Mouse (Mus musculus) liver, adult 2 months (tissue): ENCODE data around the gene Clasp1. TPM values are rescaled to one million over a fixed set of nuclear protein-coding genes. Genes with fewer than 3 reads are reported as not detected.

Experiments used
- DNase-seq: peaks from one replicate; pipeline ENCODE4 v3.0.0-alpha.2; 2011; ENCODE audit warnings: low read depth, low spot score; ENCODE audit errors: extremely low read depth
- H3K27ac ChIP-seq: fragments of 200-500 bp; replicated peaks from 2 replicates; pipeline ENCODE4 v1.5.1; 2012; ENCODE audit warnings: low read depth, mild to moderate bottlenecking, control low read depth, inconsistent platforms, low read length; ENCODE audit not compliant: insufficient read depth
- H3K27me3 ChIP-seq: fragments of 200-500 bp; 2 replicates; pipeline ENCODE4 v1.6.1; 2012; ENCODE audit warnings: mild to moderate bottlenecking, moderate library complexity, low read length, inconsistent platforms; ENCODE audit not compliant: control insufficient read depth, insufficient read depth
- H3K36me3 ChIP-seq: fragments of 200-500 bp; 2 replicates; pipeline ENCODE4 v1.6.1; 2012; ENCODE audit warnings: low read length, inconsistent platforms; ENCODE audit not compliant: control insufficient read depth, insufficient read depth
- H3K4me1 ChIP-seq: fragments of 200-500 bp; 2 replicates; pipeline ENCODE4 v1.6.1; 2011; ENCODE audit warnings: low read length; ENCODE audit not compliant: control insufficient read depth, insufficient read depth
- H3K4me3 ChIP-seq: fragments of 200-500 bp; 2 replicates; pipeline ENCODE4 v1.5.1; 2011; ENCODE audit warnings: low read depth, mild to moderate bottlenecking, control low read depth, low read length, moderate library complexity; ENCODE audit not compliant: insufficient read depth
- H3K79me2 ChIP-seq: fragments of 200-500 bp; 2 replicates; pipeline ENCODE4 v1.6.1; 2012; ENCODE audit warnings: inconsistent platforms, mild to moderate bottlenecking, low read length, moderate library complexity; ENCODE audit not compliant: control insufficient read depth, insufficient read depth
- H3K9ac ChIP-seq: fragments of 200-500 bp; 2 replicates; pipeline ENCODE4 v1.6.1; 2012; ENCODE audit warnings: low read depth, mild to moderate bottlenecking, control low read depth, inconsistent platforms, low read length
- CTCF ChIP-seq: fragments of 200-500 bp; IDR thresholded peaks from 2 replicates; pipeline ENCODE4 v1.5.1; 2011; ENCODE audit warnings: low read depth, low read length, control low read depth
- POLR2A ChIP-seq: fragments of 200-500 bp; IDR thresholded peaks from 2 replicates; pipeline ENCODE4 v1.6.1; 2011; ENCODE audit warnings: low read length, control low read depth; ENCODE audit not compliant: insufficient read depth; ENCODE audit errors: extremely low read depth
- WGBS: fragments of 180-500 bp; shearing (Covaris S2); methylation state at CpG from one replicate; pipeline ENCODE4 v1.1.7; 2018; 5-methylcytosine and 5-hydroxymethylcytosine counted together
- polyA plus RNA-seq: library from polyadenylated mRNA; depleted of rRNA; stranded (reverse); fragments of >200 nt; gene quantifications from 2 replicates; pipeline ENCODE4 v1.2.3, GENCODE M21; 2012
- total RNA-seq: library from RNA; depleted of rRNA; stranded (reverse); fragments of >200 nt; gene quantifications from 2 replicates; pipeline ENCODE4 v1.2.3, GENCODE M21; 2014

Clasp1 gene
- total and polyA plus RNA-seq, 2 experiments: 4.1 to 12.1 TPM

- no peak for TF ChIP-seq POLR2A
- no peak for TF ChIP-seq CTCF
- Histone ChIP-seq H3K4me3 (no peak overlapping the region), H3K27ac (no peak overlapping the region), H3K4me1 (peaks cover 9% of the 10 kb centered on the region), H3K36me3 (no peaks in the 10 kb centered on the region), H3K79me2 (peaks cover 23% of the 10 kb centered on the region), H3K9ac (no peak overlapping the region), H3K27me3 (no peaks in the 10 kb centered on the region)
- DNase-seq: no peak
- 91% methylated on average over 4 of the region's 4 CpGs for WGBS
Measured at GRCm38 (mm10) chr1:118454817-118455216, 66.0 kb downstream of the Clasp1 start.

- no peak for TF ChIP-seq CTCF
- no peak for TF ChIP-seq POLR2A
- Histone ChIP-seq H3K27me3 (no peaks in the 10 kb centered on the region), H3K9ac (peak overlapping the region; percentile 22; the same call in 1 of the 2 replicates), H3K4me1 (peaks cover 9% of the 10 kb centered on the region), H3K4me3 (no peak overlapping the region), H3K36me3 (no peaks in the 10 kb centered on the region), H3K79me2 (peaks cover 13% of the 10 kb centered on the region), H3K27ac (no peak overlapping the region)
- WGBS: 60% methylated on average over 11 of the region's 11 CpGs
- no peak for DNase-seq
Measured at GRCm38 (mm10) chr1:118457256-118457882, 68.5 kb downstream of the Clasp1 start.

GRCm38 (mm10) chr1:118457883-118458259 lies 69.0 kb downstream of the Clasp1 start:
- DNase-seq: no peak
- Histone ChIP-seq H3K9ac (no peak overlapping the region), H3K36me3 (no peaks in the 10 kb centered on the region), H3K27ac (no peak overlapping the region), H3K27me3 (no peaks in the 10 kb centered on the region), H3K4me1 (peaks cover 9% of the 10 kb centered on the region), H3K79me2 (peaks cover 8% of the 10 kb centered on the region), H3K4me3 (no peak overlapping the region)
- no peak for TF ChIP-seq CTCF
- TF ChIP-seq POLR2A: no peak
- WGBS: 76% methylated on average over 1 of the region's 1 CpGs

DNA sequence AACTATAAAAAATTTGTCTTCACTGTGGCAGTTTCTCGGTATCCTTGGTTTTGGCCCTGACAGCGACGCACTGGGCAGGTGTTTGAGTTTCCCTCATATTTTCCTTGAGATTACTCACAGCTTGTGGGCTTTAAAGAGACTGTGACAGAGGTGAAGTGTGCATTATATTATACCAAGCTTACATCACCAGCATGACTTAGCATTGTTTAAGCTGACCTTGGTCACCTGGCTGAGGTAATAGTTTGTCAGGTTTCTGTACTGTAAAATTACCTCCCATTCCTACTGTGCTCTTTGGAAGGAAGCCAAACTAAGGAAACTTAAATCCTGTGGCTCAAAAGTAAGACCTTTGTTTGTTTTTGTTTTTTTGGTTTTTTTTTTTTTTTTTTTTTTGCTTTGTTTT lies 69.4 kb downstream of the Clasp1 start:
- 60% methylated on average over 3 of the region's 3 CpGs for WGBS
- H3K4me3 ChIP-seq: no peak overlapping the region
- no peaks in the 10 kb centered on the region for H3K27me3 ChIP-seq
- H3K27ac ChIP-seq: no peak overlapping the region
- H3K9ac ChIP-seq: no peak overlapping the region
- DNase-seq: peak; percentile 34
- peaks cover 9% of the 10 kb centered on the region for H3K4me1 ChIP-seq
- 0 out of 2 replicates have a peak, but pooled peaks cover 4% of the 10 kb centered on the region for H3K79me2 ChIP-seq
- no peaks in the 10 kb centered on the region for H3K36me3 ChIP-seq
- TF ChIP-seq POLR2A (no peak), CTCF (no peak)

DNA sequence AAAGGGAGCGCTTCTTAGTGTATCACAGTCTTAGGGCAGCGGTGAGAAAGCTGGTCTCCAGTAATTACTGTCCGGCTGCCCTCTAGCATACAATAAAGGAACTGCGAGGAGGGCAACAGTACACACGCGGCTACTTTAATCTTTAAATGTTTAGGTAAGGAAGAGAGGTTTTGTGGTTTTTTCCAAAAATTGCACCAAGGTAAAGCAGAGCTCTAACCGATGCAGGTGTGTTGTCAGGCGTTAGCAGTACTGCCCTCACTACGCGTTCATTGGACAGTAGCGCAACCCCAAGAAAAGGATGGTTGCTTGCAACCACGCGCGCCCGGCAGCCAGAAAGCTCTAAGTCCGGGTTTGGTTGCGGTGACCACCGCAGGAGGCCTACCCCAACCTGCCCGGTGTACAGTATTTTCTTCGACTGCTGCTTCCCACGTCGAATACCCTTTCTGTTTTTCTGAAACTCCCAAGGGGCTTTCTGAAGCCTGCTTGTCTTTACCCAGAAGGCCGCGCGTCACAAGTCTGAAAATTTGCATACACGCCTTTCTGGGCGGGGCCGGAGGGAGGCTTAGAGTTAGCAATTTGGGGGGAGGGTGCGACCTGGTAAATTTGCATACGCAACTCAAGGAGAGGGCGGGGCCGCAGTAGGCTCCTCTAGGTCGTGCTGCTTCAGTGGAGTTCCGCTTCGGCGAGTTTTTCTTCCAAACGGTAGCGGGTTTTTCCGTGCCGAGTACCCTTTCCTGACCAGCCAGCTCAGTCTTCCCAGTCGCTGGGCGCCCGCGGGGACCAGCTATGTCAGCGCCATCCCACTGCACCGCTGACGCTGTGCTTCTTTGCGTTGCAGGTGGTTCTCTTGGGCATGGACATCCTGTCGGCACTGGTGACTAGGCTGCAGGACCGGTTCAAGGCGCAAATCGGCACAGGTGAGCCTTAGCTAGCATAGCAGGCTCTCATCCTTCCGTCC lies 70.4 kb downstream of the Clasp1 start:
- H3K4me1 ChIP-seq: peaks cover 9% of the 10 kb centered on the region
- H3K36me3 ChIP-seq: no peaks in the 10 kb centered on the region; the same call in 1 of the 2 replicates
- peak overlapping the region; percentile 85 for H3K9ac ChIP-seq
- WGBS: 3% methylated on average over 53 of the region's 53 CpGs
- TF ChIP-seq POLR2A (peak; percentile 97), CTCF (peak; percentile 8; the same call in 1 of the 2 replicates)
- no peaks in the 10 kb centered on the region for H3K27me3 ChIP-seq
- 0 out of 2 replicates have a peak, but pooled peaks cover 4% of the 10 kb centered on the region for H3K79me2 ChIP-seq
- peak; percentile 91 for DNase-seq
- peak overlapping the region; percentile 63 for H3K4me3 ChIP-seq
- H3K27ac ChIP-seq: peak overlapping the region; percentile 91
